Mouse (Mus musculus): ENCODE measurements at regions not wholly inside any gene's neighbourhood (a gene's known extent, or its start where the extent isn't known, plus 50 kb on each side); places are given as distances from the start of the nearest gene placed in this dataset.

DNA sequence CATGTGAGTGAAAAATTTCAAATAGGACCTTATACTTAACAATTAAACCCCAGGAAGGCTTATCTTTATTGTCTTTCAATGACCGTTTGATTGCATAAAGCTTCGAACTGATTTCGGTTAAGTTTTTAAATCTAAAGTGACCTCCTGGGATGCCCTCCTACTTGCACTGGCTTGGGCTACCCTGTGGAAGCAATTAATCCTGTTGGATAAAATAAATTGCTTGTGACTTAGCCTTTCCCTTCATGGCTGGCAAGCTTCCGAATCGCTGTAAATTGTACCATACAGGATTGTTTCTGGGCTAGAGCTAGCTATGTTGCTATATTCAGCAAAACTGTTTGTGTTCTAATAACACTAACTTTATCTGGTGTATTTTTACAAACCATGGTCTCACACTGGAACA is 272.6 kb upstream of the Ccdc54 start:
- TF ChIP-seq CTCF (IDR thresholded peaks at IDR 0.05; ENCODE audit: borderline replicate concordance, control insufficient read depth, extremely low read depth, insufficient read depth, low read length, poor library complexity): no peak
- no peak for TF ChIP-seq POLR2A (IDR thresholded peaks at IDR 0.05; ENCODE audit: control insufficient read depth, extremely low read depth, insufficient read depth, low read length, poor library complexity)
